Mouse (Mus musculus): ENCODE measurements around the gene Tmem126b.
A peak's percentile ranks its signal among the peaks of the same experiment; 100 is the strongest.

Gene Tmem126b

GRCm38 (mm10) chr7:90426020-90427001 lies 49.5 kb downstream of the Tmem126b start, which contains the start of gene Ccdc89:
Ccdc89 (plus strand) TSS chr7:90426577.
- peak; percentile 76 to 81 for DNase-seq (ENCODE audit: low spot score in 2 of 2)

All from frontal cortex, postnatal 36 days (tissue).